ENCODE assay signal across 19 mouse cellular contexts in the genomic region with DNA sequence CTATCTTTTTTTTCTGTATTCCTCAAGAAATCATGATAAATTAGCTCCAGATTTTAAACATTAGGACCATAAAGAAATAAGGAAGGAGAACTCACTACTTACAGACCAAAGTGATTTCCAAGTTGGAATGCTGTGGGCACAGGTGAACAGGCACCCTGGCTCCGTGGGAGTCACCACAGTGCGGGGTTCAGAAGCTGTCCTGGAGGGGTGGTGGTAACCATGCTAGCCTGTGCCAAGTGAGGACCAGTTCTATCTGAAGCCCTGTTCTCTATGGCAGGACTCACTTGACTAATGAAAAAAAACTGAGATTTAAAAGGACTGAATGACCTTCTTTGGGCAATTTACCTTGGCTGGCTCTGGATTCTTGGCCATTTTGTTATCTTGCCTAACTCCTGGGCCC. TPM values are rescaled to one million over a fixed set of nuclear protein-coding genes. Genes with fewer than 3 reads are reported as not detected.
DNase-seq lines count a peak whose midpoint lies in the region; ATAC-seq and TF ChIP-seq lines count a peak whose summit lies in the region.
"Had no signal": no experiment of that assay in that cellular context is flagged by ENCODE, and none has a peak within 500 bp of the region (broad histone marks: within the 10 kb centered on the region; RNA-seq: fewer than 3 reads in every experiment).

No protein-coding gene starts in this region.

- H3K9me3 ChIP-seq in stomach, postnatal 0 days (ENCODE audit: control insufficient read depth, low read length) = no peaks in the 10 kb centered on the region
- H3K9me3 ChIP-seq: forebrain, embryonic 13.5 days; hindbrain, embryonic 15.5 days; liver, embryonic 12.5 days; lung, embryonic 15.5 days; midbrain, embryonic 15.5 days had no signal

- no peak overlapping the region for H3K9ac ChIP-seq in stomach, postnatal 0 days (ENCODE audit: low read length)
- H3K9ac ChIP-seq: forebrain, embryonic 13.5 days; hindbrain, embryonic 15.5 days; liver, embryonic 12.5 days; lung, embryonic 15.5 days; midbrain, embryonic 15.5 days had no signal

- H3K36me3 ChIP-seq in stomach, postnatal 0 days (ENCODE audit: control insufficient read depth, insufficient read depth, low read length) = no peaks in the 10 kb centered on the region
- H3K36me3 ChIP-seq: hindbrain, embryonic 15.5 days; liver, embryonic 12.5 days; lung, embryonic 15.5 days; midbrain, embryonic 15.5 days had no signal

- peak; percentile 1 for DNase-seq in layer of hippocampus, adult 8-10 months (ENCODE audit: low spot score in 2 of 2)
- no peak for DNase-seq in layer of hippocampus, adult 18-20 months (ENCODE audit: low spot score in 2 of 2)
- peak; percentile 6 for DNase-seq in urinary bladder, adult 2 months (ENCODE audit: low spot score)
- DNase-seq in urinary bladder, postnatal 25 days (ENCODE audit: low spot score) = no peak
- peak; percentile 56 for DNase-seq in cerebellum, adult 9-10 months
- DNase-seq in stomach, postnatal 0 days (ENCODE audit: low spot score) = peak; percentile 9
- DNase-seq in left cerebral cortex, postnatal 14 days (ENCODE audit: low spot score in 2 of 2) = no peak
- DNase-seq: gastrocnemius, postnatal 36 days; heart, postnatal 14 days; kidney, adult 11 months; kidney, postnatal 14 days; left cerebral cortex, postnatal 4 days; thymus, postnatal 25 days had no signal

- TF ChIP-seq CTCF in stomach, postnatal 0 days (IDR thresholded peaks at IDR 0.05; ENCODE audit: low read depth) = no peak

- no peak for TF ChIP-seq EP300 in stomach, postnatal 0 days (optimal IDR thresholded peaks at IDR 0.05)

- no peaks in the 10 kb centered on the region for H3K27me3 ChIP-seq in stomach, postnatal 0 days (ENCODE audit: control insufficient read depth, insufficient read depth, low read length)
- H3K27me3 ChIP-seq: forebrain, embryonic 13.5 days; hindbrain, embryonic 15.5 days; liver, embryonic 12.5 days; lung, embryonic 15.5 days; midbrain, embryonic 15.5 days had no signal

- H3K4me3 ChIP-seq in stomach, postnatal 0 days (ENCODE audit: low read depth, low read length) = no peak overlapping the region
- H3K4me3 ChIP-seq: forebrain, embryonic 13.5 days; hindbrain, embryonic 15.5 days; liver, embryonic 12.5 days; lung, embryonic 15.5 days; midbrain, embryonic 15.5 days had no signal

- no peak overlapping the region for H3K27ac ChIP-seq in stomach, postnatal 0 days (replicated peaks)
- H3K27ac ChIP-seq: forebrain, embryonic 13.5 days; hindbrain, embryonic 15.5 days; liver, embryonic 12.5 days; lung, embryonic 15.5 days; midbrain, embryonic 15.5 days had no signal

- WGBS in stomach, postnatal 0 days = 78% methylated on average over 2 of the region's 2 CpGs

- intact Hi-C loops in left cerebral cortex, postnatal 14 days (cut with DNase I) = no loop called here

- no peak overlapping the region for H3K4me2 ChIP-seq in stomach, postnatal 0 days (replicated peaks; ENCODE audit: low read depth)
- H3K4me2 ChIP-seq: forebrain, embryonic 13.5 days; heart, embryonic 11.5 days; hindbrain, embryonic 15.5 days; liver, embryonic 12.5 days; lung, embryonic 15.5 days; midbrain, embryonic 15.5 days had no signal

- ATAC-seq in stomach, postnatal 0 days (ENCODE audit: low FRiP score, low TSS enrichment) = no peak
- ATAC-seq: forebrain, embryonic 13.5 days; liver, embryonic 12.5 days; midbrain, embryonic 15.5 days had no signal

- no peaks in the 10 kb centered on the region for H3K4me1 ChIP-seq in stomach, postnatal 0 days (replicated peaks; ENCODE audit: control insufficient read depth, insufficient read depth)
- H3K4me1 ChIP-seq: forebrain, embryonic 13.5 days; hindbrain, embryonic 15.5 days; liver, embryonic 12.5 days; lung, embryonic 15.5 days; midbrain, embryonic 15.5 days had no signal

RNA-seq across cellular contexts. Expression of a gene that starts 10.9 kb away (rescaled TPM):
- 100 to 1,000 TPM; 123 to 135 (median 125) TPM for total RNA-seq in layer of hippocampus, adult 8-10 months (2022)
- total RNA-seq in layer of hippocampus, adult 18-20 months (2021) = 100 to 1,000 TPM; 146 to 149 TPM
- polyA plus RNA-seq in urinary bladder, adult 2 months (2012; rRNA removed) = 0.66 and 1.6 TPM in 2 replicates
- 1.7 and 2.8 TPM in 2 replicates for polyA plus RNA-seq in stomach, postnatal 0 days (2015; fragmentation: Nextera tagmentation; extraction: Ambion mirVana)
- total RNA-seq in left cerebral cortex, postnatal 14 days (2021) = 100 to 1,000 TPM; 144 to 146 TPM
- total RNA-seq: gastrocnemius, postnatal 36 days had no signal

RNA-seq across cellular contexts. Expression of a gene that starts 51.4 kb away (rescaled TPM):
- 10 to 100 TPM; 23.3 to 36.1 (median 27.2) TPM for total RNA-seq in layer of hippocampus, adult 8-10 months (2022)
- total RNA-seq in layer of hippocampus, adult 18-20 months (2021) = 10 to 100 TPM; 29.1 to 31.8 TPM
- polyA plus RNA-seq in urinary bladder, adult 2 months (2012; rRNA removed) = 13.0 and 13.5 TPM in 2 replicates
- 9.3 and 9.6 TPM in 2 replicates for polyA plus RNA-seq in stomach, postnatal 0 days (2015; fragmentation: Nextera tagmentation; extraction: Ambion mirVana)
- total RNA-seq in left cerebral cortex, postnatal 14 days (2021) = 10 to 100 TPM; 19.6 to 20.2 TPM

Comparison
In these comparisons a context has a peak if more than half of its experiments do, and no peak if none do; other contexts are left out.
1. DNase-seq: peak in layer of hippocampus, adult 8-10 months (2 of 2), urinary bladder, adult 2 months (single experiment), cerebellum, adult 9-10 months (single experiment) and stomach, postnatal 0 days (single experiment); none in layer of hippocampus, adult 18-20 months (0 of 2), urinary bladder, postnatal 25 days (single experiment) and left cerebral cortex, postnatal 14 days (0 of 2).